Mouse (Mus musculus) G1E (cell line): Measurements from ENCODE around the gene Cxcl17.
A peak's percentile ranks its signal among the peaks of the same experiment; 100 is the strongest.

Source experiments
- CTCF ChIP-seq: IDR thresholded peaks from 2 replicates; pipeline ENCODE4 v1.5.1; 2012; ENCODE audit warnings: low read depth, low read length, inconsistent platforms, mixed read lengths
- GATA1 ChIP-seq: IDR thresholded peaks from 2 replicates; pipeline ENCODE4 v1.6.1; 2012; ENCODE audit warnings: borderline replicate concordance, low read length, inconsistent platforms, mixed read lengths
- POLR2AphosphoS5 ChIP-seq: IDR thresholded peaks from 2 replicates; pipeline ENCODE4 v1.6.1; 2012; ENCODE audit warnings: low read depth, low read length, inconsistent platforms; ENCODE audit not compliant: insufficient replicate concordance

DNA sequence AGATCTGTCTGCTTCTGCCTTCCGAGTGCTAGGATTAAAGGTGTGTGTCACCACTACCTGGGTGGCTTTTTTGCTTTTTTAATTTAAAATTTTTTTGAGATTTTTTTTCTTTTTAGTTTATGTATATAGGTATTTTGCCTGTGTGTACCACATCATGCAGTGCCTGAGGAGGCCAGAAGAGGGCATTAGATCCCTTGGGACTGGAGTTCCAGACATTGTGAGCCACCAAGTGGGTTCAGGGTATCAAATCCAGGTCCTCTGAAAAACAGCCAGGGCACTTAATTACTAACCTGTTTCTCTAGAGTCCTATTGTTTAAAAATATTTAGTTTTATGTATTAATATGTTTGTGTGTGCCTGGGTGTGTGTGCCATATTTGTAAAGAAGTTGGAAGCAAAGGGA is 4.9 kb upstream of the Cxcl17 start:
- 0 out of 2 replicates have a peak, but pooled peaks have one; percentile 16 for TF ChIP-seq CTCF
- TF ChIP-seq POLR2AphosphoS5: no peak
- no peak for TF ChIP-seq GATA1
